Mouse (Mus musculus) liver, embryonic 16.5 days (tissue): ENCODE data around the gene Prl7b1. TPM values are rescaled to one million over a fixed set of nuclear protein-coding genes. Genes with fewer than 3 reads are reported as not detected.

Source experiments
- ATAC-seq: fragments of 200-750 bp; cut with Nextera tagmentation; 2 replicates; pipeline ENCODE4 v1.8.0; 2017; ENCODE audit warnings: low read depth, mild to moderate bottlenecking, moderate number of reproducible peaks, moderate library complexity
- H3K27ac ChIP-seq: fragments of 300-500 bp; sonication (generic); 2 replicates; pipeline ENCODE4 v1.5.1; 2014; ENCODE audit warnings: mild to moderate bottlenecking, low read length
- H3K27me3 ChIP-seq: fragments of 300-500 bp; sonication (generic); 2 replicates; pipeline ENCODE4 v1.6.1; 2014; ENCODE audit warnings: low read depth, low read length, mixed read lengths; ENCODE audit not compliant: control insufficient read depth, insufficient read depth
- H3K36me3 ChIP-seq: fragments of 300-500 bp; sonication (generic); 2 replicates; pipeline ENCODE4 v1.6.1; 2014; ENCODE audit warnings: mild to moderate bottlenecking; ENCODE audit not compliant: control insufficient read depth, insufficient read depth
- H3K4me1 ChIP-seq: fragments of 300-500 bp; sonication (generic); 2 replicates; pipeline ENCODE4 v1.6.1; 2014; ENCODE audit warnings: low read depth, low read length, mixed read lengths; ENCODE audit not compliant: control insufficient read depth
- H3K4me2 ChIP-seq: fragments of 300-500 bp; sonication (generic); 2 replicates; pipeline ENCODE4 v1.6.1; 2014; ENCODE audit warnings: low read depth, low read length, mixed read lengths
- H3K4me3 ChIP-seq: fragments of 300-500 bp; sonication (generic); 2 replicates; pipeline ENCODE4 v1.5.1; 2014; ENCODE audit warnings: low read depth, mild to moderate bottlenecking, low read length
- H3K9ac ChIP-seq: fragments of 300-500 bp; sonication (generic); 2 replicates; pipeline ENCODE4 v1.6.1; 2014; ENCODE audit warnings: low read depth, low read length
- H3K9me3 ChIP-seq: fragments of 300-500 bp; sonication (generic); replicated peaks from 2 replicates; pipeline ENCODE4 v1.6.1; 2016; ENCODE audit warnings: low read length; ENCODE audit not compliant: control insufficient read depth
- WGBS: fragments of 180-500 bp; shearing (Covaris S2); extraction: QIAGEN DNeasy Blood & Tissue Kit; methylation state at CpG from one replicate; pipeline ENCODE4 v1.1.7; 2014; ENCODE audit not compliant: insufficient replicate concordance; 5-methylcytosine and 5-hydroxymethylcytosine counted together
- polyA plus RNA-seq: library from polyadenylated mRNA; unstranded; fragments of >200 nt; fragmentation: Nextera tagmentation; extraction: Ambion mirVana; gene quantifications from 2 replicates; pipeline ENCODE4 v1.2.1, GENCODE M21; 2015

Prl7b1 gene
- polyA plus RNA-seq, result not detected in 2 replicates

- no peak within 1 kb of the TSS for H3K27ac ChIP-seq
- ATAC-seq, result no peak
- H3K9me3 ChIP-seq, result no peaks in the 10 kb centered on the region
- no peak within 1 kb of the TSS for H3K4me2 ChIP-seq
- H3K27me3 ChIP-seq, result no peaks in the 10 kb centered on the region
- H3K4me3 ChIP-seq, result no peak within 1 kb of the TSS
- no peaks in the 10 kb centered on the region for H3K4me1 ChIP-seq
- H3K36me3 ChIP-seq, result no peaks in the 10 kb centered on the region
- WGBS, result 39% methylated on average over 4 of the region's 4 CpGs
- H3K9ac ChIP-seq, result no peak within 1 kb of the TSS
Observed at GRCm38 (mm10) chr13:27610482-27610881, at the start of gene Prl7b1. Prl7b1 (minus strand) TSS chr13:27610582.

GRCm38 (mm10) chr13:27642393-27642792, 32.0 kb upstream of the Prl7b1 start, which contains the start of gene Prl7a1:
Prl7a1 (minus strand) TSS chr13:27642493.
- no peak within 1 kb of the TSS for H3K4me2 ChIP-seq
- no peak for ATAC-seq
- no peak within 1 kb of the TSS for H3K27ac ChIP-seq
- 80% methylated on average over 3 of the region's 3 CpGs for WGBS
- H3K36me3 ChIP-seq, result no peaks in the 10 kb centered on the region
- no peak within 1 kb of the TSS for H3K9ac ChIP-seq
- H3K9me3 ChIP-seq, result no peaks in the 10 kb centered on the region
- H3K4me3 ChIP-seq, result no peak within 1 kb of the TSS
- no peaks in the 10 kb centered on the region for H3K4me1 ChIP-seq
- no peaks in the 10 kb centered on the region for H3K27me3 ChIP-seq

- no peaks in the 10 kb centered on the region for H3K4me1 ChIP-seq
- no peak for ATAC-seq
- no peaks in the 10 kb centered on the region; the same call in 1 of the 2 replicates for H3K9me3 ChIP-seq
- no peak within 1 kb of the TSS for H3K9ac ChIP-seq
- WGBS, result 47% methylated on average over 2 of the region's 2 CpGs
- H3K4me3 ChIP-seq, result no peak within 1 kb of the TSS
- H3K27me3 ChIP-seq, result no peaks in the 10 kb centered on the region
- H3K27ac ChIP-seq, result no peak within 1 kb of the TSS
- no peak within 1 kb of the TSS for H3K4me2 ChIP-seq
- no peaks in the 10 kb centered on the region for H3K36me3 ChIP-seq
Observed at GRCm38 (mm10) chr13:27582071-27582470, 28.3 kb downstream of the Prl7b1 start, which contains the start of gene Prl8a1. Prl8a1 (minus strand) TSS chr13:27582171.

GRCm38 (mm10) chr13:27564506-27564905, 45.9 kb downstream of the Prl7b1 start, which contains the start of gene Prl8a9:
Prl8a9 (minus strand) TSS chr13:27564606.
- ATAC-seq, result no peak
- Histone ChIP-seq H3K36me3 (no peaks in the 10 kb centered on the region), H3K9me3 (no peaks in the 10 kb centered on the region), H3K9ac (no peak within 1 kb of the TSS), H3K4me3 (no peak within 1 kb of the TSS), H3K4me1 (no peaks in the 10 kb centered on the region), H3K4me2 (no peak within 1 kb of the TSS), H3K27ac (no peak within 1 kb of the TSS), H3K27me3 (no peaks in the 10 kb centered on the region)
- 53% methylated on average over 2 of the region's 2 CpGs for WGBS

- no peak overlapping the region for H3K4me3 ChIP-seq
- H3K9ac ChIP-seq, result no peak overlapping the region
- H3K4me1 ChIP-seq, result no peaks in the 10 kb centered on the region
- no peaks in the 10 kb centered on the region for H3K27me3 ChIP-seq
- ATAC-seq, result no peak
- H3K27ac ChIP-seq, result no peak overlapping the region
- H3K9me3 ChIP-seq, result no peaks in the 10 kb centered on the region
- H3K36me3 ChIP-seq, result no peaks in the 10 kb centered on the region
- H3K4me2 ChIP-seq, result no peak overlapping the region
Observed at GRCm38 (mm10) chr13:27553336-27553735, 57.0 kb downstream of the Prl7b1 start.

Other genes starting within 250 kb of the Prl7b1 start
- not detected in 2 replicates for gene Prl2b1, start 219.7 kb downstream of the Prl7b1 start, polyA plus RNA-seq
- gene Prl8a6, start 171.9 kb downstream of the Prl7b1 start, polyA plus RNA-seq, result not detected in 2 replicates
- gene Prl8a8, start 97.4 kb downstream of the Prl7b1 start, polyA plus RNA-seq, result not detected in 2 replicates
- gene Prl8a9, start 46.0 kb downstream of the Prl7b1 start, polyA plus RNA-seq, result not detected in 2 replicates
- not detected in 2 replicates for gene Prl8a1, start 28.4 kb downstream of the Prl7b1 start, polyA plus RNA-seq
- not detected in 2 replicates for gene Prl7a1, start 31.9 kb upstream of the Prl7b1 start, polyA plus RNA-seq
- gene Prl7a2, start 57.5 kb upstream of the Prl7b1 start, polyA plus RNA-seq, result not detected in 2 replicates
- not detected in 2 replicates for gene Prl7d1, start 106.2 kb upstream of the Prl7b1 start, polyA plus RNA-seq
- gene Prl7c1, start 170.2 kb upstream of the Prl7b1 start, polyA plus RNA-seq, result not detected in 2 replicates
- gene Prl2a1, start 191.1 kb upstream of the Prl7b1 start, polyA plus RNA-seq, result not detected in 2 replicates
- gene Prl2c1, start 238.8 kb upstream of the Prl7b1 start, polyA plus RNA-seq, result not detected in 2 replicates